Mouse (Mus musculus): ENCODE data around the gene Mipep. TPM values are rescaled to one million over a fixed set of nuclear protein-coding genes. Genes with fewer than 3 reads are reported as not detected.

The Mipep gene
- polyA plus RNA-seq, 2 experiments = 7.5 to 12.6 TPM

- 60% methylated on average over 8 of the region's 8 CpGs for WGBS (ENCODE audit: insufficient replicate concordance)
- H3K36me3 ChIP-seq (replicated peaks; ENCODE audit: control insufficient read depth, insufficient read depth, low read depth) = no peaks in the 10 kb centered on the region; the same call in 1 of the 2 replicates
- no peak for ATAC-seq (ENCODE audit: insufficient read depth)
- no peaks in the 10 kb centered on the region for H3K9me3 ChIP-seq (ENCODE audit: control insufficient read depth, low read length)
- no peaks in the 10 kb centered on the region for H3K27me3 ChIP-seq (ENCODE audit: control insufficient read depth, insufficient read depth, low read length)
- H3K27ac ChIP-seq = no peak overlapping the region
- no peak overlapping the region for H3K4me3 ChIP-seq (ENCODE audit: insufficient read depth in 1 of 2, low read depth in 2 of 2, low read length in 2 of 2)
- H3K4me2 ChIP-seq (ENCODE audit: low read depth) = no peak overlapping the region
- no peak overlapping the region for H3K9ac ChIP-seq (replicated peaks)
- peaks cover 4 to 27% of the 10 kb centered on the region in 2 experiments; a peak in 3 of 4 replicates for H3K4me1 ChIP-seq (replicated peaks; ENCODE audit: control insufficient read depth in 2 of 2, insufficient read depth in 2 of 2, low read length in 1 of 2)
- DNase-seq (ENCODE audit: low read depth in 3 of 3, low spot score in 3 of 3) = no peak
- TF ChIP-seq CTCF (IDR thresholded peaks at IDR 0.05; ENCODE audit: low read depth) (no peak), EP300 (IDR thresholded peaks at IDR 0.05; ENCODE audit: low read depth) (no peak)
Observed at GRCm38 (mm10) chr14:60741033-60741432, 43.3 kb upstream of the Mipep start.

DNA sequence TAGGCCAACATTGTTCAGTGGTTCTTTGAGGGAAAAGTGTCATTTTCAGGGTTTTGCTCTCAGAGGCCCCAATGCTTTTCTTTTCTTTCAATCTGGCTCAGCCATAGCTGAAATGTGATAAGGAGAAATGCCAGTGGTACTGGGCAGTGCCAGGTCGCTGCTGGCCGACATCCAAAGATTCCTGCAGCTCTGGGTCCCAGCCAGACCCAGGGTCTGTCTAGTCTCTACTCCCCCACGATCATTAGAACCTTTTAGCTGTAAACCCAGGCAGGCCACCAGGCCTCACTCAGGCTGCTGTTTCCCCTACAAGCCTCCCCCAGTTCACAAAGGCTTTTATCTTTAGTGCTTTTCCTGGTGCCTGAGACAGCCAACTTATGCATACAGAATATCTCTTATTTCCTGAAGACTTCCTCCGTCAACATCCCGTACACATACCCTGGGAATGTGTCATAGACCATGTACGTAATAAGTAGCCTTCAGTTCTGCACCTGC lies 42.8 kb upstream of the Mipep start:
- WGBS (ENCODE audit: insufficient replicate concordance) = 58% methylated on average over 6 of the region's 6 CpGs
- H3K36me3 ChIP-seq (replicated peaks; ENCODE audit: control insufficient read depth, insufficient read depth, low read depth) = no peaks in the 10 kb centered on the region; the same call in 1 of the 2 replicates
- DNase-seq (ENCODE audit: low read depth in 3 of 3, low spot score in 3 of 3) = no peak

DNA sequence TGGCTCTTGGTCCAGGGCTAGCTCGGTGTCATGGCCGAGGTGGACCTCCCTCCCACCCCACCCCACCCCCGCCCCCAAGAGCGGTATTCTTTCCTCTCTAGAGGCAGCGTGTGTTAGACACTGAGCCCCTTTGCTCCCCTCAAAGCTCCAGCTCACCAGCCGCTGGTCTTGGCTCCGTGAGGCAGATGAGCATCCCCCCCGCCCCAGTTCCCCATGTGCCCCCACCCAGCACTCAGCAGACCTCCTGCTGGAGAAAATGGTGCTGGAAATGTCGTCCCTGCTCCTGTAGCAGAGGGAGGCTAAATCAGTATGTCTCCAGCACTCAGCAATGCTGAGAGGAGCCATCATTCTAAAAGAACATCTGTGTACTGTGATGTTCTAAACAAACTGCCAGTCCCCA lies 40.7 kb upstream of the Mipep start:
- Histone ChIP-seq H3K27ac (no peak overlapping the region), H3K4me3 (ENCODE audit: insufficient read depth in 1 of 2, low read depth in 2 of 2, low read length in 2 of 2) (no peak overlapping the region), H3K4me2 (ENCODE audit: low read depth) (no peak overlapping the region), H3K9me3 (ENCODE audit: control insufficient read depth, low read length) (no peaks in the 10 kb centered on the region), H3K36me3 (replicated peaks; ENCODE audit: control insufficient read depth, insufficient read depth, low read depth) (no peaks in the 10 kb centered on the region; the same call in 1 of the 2 replicates), H3K27me3 (ENCODE audit: control insufficient read depth, insufficient read depth, low read length) (no peaks in the 10 kb centered on the region), H3K4me1 (replicated peaks; ENCODE audit: control insufficient read depth in 2 of 2, insufficient read depth in 2 of 2, low read length in 1 of 2) (0 out of 4 replicates have a peak, but pooled peaks cover 0 to 12% of the 10 kb centered on the region in 2 experiments), H3K9ac (replicated peaks) (no peak overlapping the region)
- TF ChIP-seq CTCF (IDR thresholded peaks at IDR 0.05; ENCODE audit: low read depth) = no peak
- no peak for TF ChIP-seq EP300 (IDR thresholded peaks at IDR 0.05; ENCODE audit: low read depth)
- WGBS (ENCODE audit: insufficient replicate concordance) = 67% methylated on average over 9 of the region's 9 CpGs
- DNase-seq (ENCODE audit: low read depth in 3 of 3, low spot score in 3 of 3) (no peak), ATAC-seq (ENCODE audit: insufficient read depth) (no peak)

More for the DNA sequence above, 42.8 kb upstream of the Mipep start:
- ATAC-seq (ENCODE audit: insufficient read depth) = no peak
- Histone ChIP-seq H3K4me3 (ENCODE audit: insufficient read depth in 1 of 2, low read depth in 2 of 2, low read length in 2 of 2) (no peak overlapping the region), H3K9ac (replicated peaks) (no peak overlapping the region), H3K27ac (no peak overlapping the region), H3K4me1 (replicated peaks; ENCODE audit: control insufficient read depth in 2 of 2, insufficient read depth in 2 of 2, low read length in 1 of 2) (peaks cover 0 to 22% of the 10 kb centered on the region in 2 experiments; a peak in 3 of 4 replicates), H3K27me3 (ENCODE audit: control insufficient read depth, insufficient read depth, low read length) (no peaks in the 10 kb centered on the region), H3K9me3 (ENCODE audit: control insufficient read depth, low read length) (no peaks in the 10 kb centered on the region), H3K4me2 (ENCODE audit: low read depth) (no peak overlapping the region)
- no peak for TF ChIP-seq EP300 (IDR thresholded peaks at IDR 0.05; ENCODE audit: low read depth)

GRCm38 (mm10) chr14:60745201-60745600 lies 39.2 kb upstream of the Mipep start:
- Histone ChIP-seq H3K27ac (no peak overlapping the region), H3K36me3 (replicated peaks; ENCODE audit: control insufficient read depth, insufficient read depth, low read depth) (no peaks in the 10 kb centered on the region; the same call in 1 of the 2 replicates), H3K4me2 (ENCODE audit: low read depth) (no peak overlapping the region), H3K4me1 (replicated peaks; ENCODE audit: control insufficient read depth in 2 of 2, insufficient read depth in 2 of 2, low read length in 1 of 2) (0 out of 4 replicates have a peak, but pooled peaks cover 0 to 8% of the 10 kb centered on the region in 2 experiments), H3K4me3 (ENCODE audit: insufficient read depth in 1 of 2, low read depth in 2 of 2, low read length in 2 of 2) (no peak overlapping the region), H3K9me3 (ENCODE audit: control insufficient read depth, low read length) (no peaks in the 10 kb centered on the region), H3K9ac (replicated peaks) (no peak overlapping the region), H3K27me3 (ENCODE audit: control insufficient read depth, insufficient read depth, low read length) (no peaks in the 10 kb centered on the region)
- no peak for ATAC-seq (ENCODE audit: insufficient read depth)
- no peak for DNase-seq (ENCODE audit: low read depth in 3 of 3, low spot score in 3 of 3)
- TF ChIP-seq CTCF (IDR thresholded peaks at IDR 0.05; ENCODE audit: low read depth) (no peak), EP300 (IDR thresholded peaks at IDR 0.05; ENCODE audit: low read depth) (no peak)
- WGBS (ENCODE audit: insufficient replicate concordance) = 42% methylated on average over 6 of the region's 6 CpGs

GRCm38 (mm10) chr14:60746141-60746540 lies 38.2 kb upstream of the Mipep start:
- 81% methylated on average over 10 of the region's 10 CpGs for WGBS (ENCODE audit: insufficient replicate concordance)
- H3K36me3 ChIP-seq (replicated peaks; ENCODE audit: control insufficient read depth, insufficient read depth, low read depth) = no peaks in the 10 kb centered on the region; the same call in 1 of the 2 replicates
- no peak for DNase-seq (ENCODE audit: low read depth in 3 of 3, low spot score in 3 of 3)

More at GRCm38 (mm10) chr14:60746141-60746540, 38.2 kb upstream of the Mipep start:
- no peak overlapping the region for H3K4me3 ChIP-seq (ENCODE audit: insufficient read depth in 1 of 2, low read depth in 2 of 2, low read length in 2 of 2)
- TF ChIP-seq CTCF (IDR thresholded peaks at IDR 0.05; ENCODE audit: low read depth) (no peak), EP300 (IDR thresholded peaks at IDR 0.05; ENCODE audit: low read depth) (no peak)
- 0 out of 4 replicates have a peak, but pooled peaks cover 0 to 6% of the 10 kb centered on the region in 2 experiments for H3K4me1 ChIP-seq (replicated peaks; ENCODE audit: control insufficient read depth in 2 of 2, insufficient read depth in 2 of 2, low read length in 1 of 2)
- H3K9ac ChIP-seq (replicated peaks) = no peak overlapping the region
- H3K4me2 ChIP-seq (ENCODE audit: low read depth) = no peak overlapping the region
- ATAC-seq (ENCODE audit: insufficient read depth) = 0 out of 2 replicates have a peak, but pooled peaks have one; percentile 26
- no peak overlapping the region for H3K27ac ChIP-seq
- H3K9me3 ChIP-seq (ENCODE audit: control insufficient read depth, low read length) = no peaks in the 10 kb centered on the region
- H3K27me3 ChIP-seq (ENCODE audit: control insufficient read depth, insufficient read depth, low read length) = no peaks in the 10 kb centered on the region
